Mouse (Mus musculus) embryo, embryonic 9.5 days (tissue): ENCODE measurements around the gene Brinp2.

ENCODE experiments used
- DNase-seq: peaks from one replicate; pipeline ENCODE4 v3.0.0-alpha.2; 2017; ENCODE audit errors: extremely low spot score

The Brinp2 gene

GRCm38 (mm10) chr1:158221048-158221447 is 135.1 kb downstream of the Brinp2 start:
- no peak for DNase-seq

GRCm38 (mm10) chr1:158220148-158220547 is 136.0 kb downstream of the Brinp2 start:
- no peak for DNase-seq

- DNase-seq, result no peak
Measured at GRCm38 (mm10) chr1:158218750-158219149, 137.4 kb downstream of the Brinp2 start.

- no peak for DNase-seq
Measured at GRCm38 (mm10) chr1:158218294-158218693, 137.8 kb downstream of the Brinp2 start.

GRCm38 (mm10) chr1:158215581-158215980 is 140.5 kb downstream of the Brinp2 start:
- no peak for DNase-seq

- no peak for DNase-seq
Measured at GRCm38 (mm10) chr1:158214743-158215142, 141.4 kb downstream of the Brinp2 start.

GRCm38 (mm10) chr1:158213736-158214135 is 142.4 kb downstream of the Brinp2 start:
- no peak for DNase-seq

- DNase-seq, result no peak
Measured at GRCm38 (mm10) chr1:158207620-158208019, 148.5 kb downstream of the Brinp2 start.

- DNase-seq, result no peak
Measured at GRCm38 (mm10) chr1:158202932-158203331, 153.2 kb downstream of the Brinp2 start.
